Mouse (Mus musculus) midbrain, embryonic 11.5 days (tissue): ENCODE measurements around the gene Cfap54. TPM values are rescaled to one million over a fixed set of nuclear protein-coding genes. Genes with fewer than 3 reads are reported as not detected.

Experiments used
- ATAC-seq: fragments of 200-750 bp; cut with Nextera tagmentation; 2 replicates; pipeline ENCODE4 v1.8.0; 2017; ENCODE audit warnings: moderate TSS enrichment, moderate library complexity; ENCODE audit not compliant: low FRiP score
- DNase-seq: peaks from one replicate; pipeline ENCODE4 v3.0.0; 2015; ENCODE audit warnings: low spot score; ENCODE audit errors: missing footprints
- H3K27ac ChIP-seq: fragments of 300-500 bp; sonication (generic); 2 replicates; pipeline ENCODE4 v1.5.1; 2014; ENCODE audit warnings: low read depth, low read length
- H3K27me3 ChIP-seq: fragments of 300-500 bp; sonication (generic); 2 replicates; pipeline ENCODE4 v1.6.1; 2014; ENCODE audit warnings: mild to moderate bottlenecking, low read length, moderate library complexity, mixed read lengths; ENCODE audit not compliant: control insufficient read depth, insufficient read depth
- H3K36me3 ChIP-seq: fragments of 300-500 bp; sonication (generic); 2 replicates; pipeline ENCODE4 v1.6.1; 2014; ENCODE audit warnings: mild to moderate bottlenecking, low read length, moderate library complexity, mixed read lengths; ENCODE audit not compliant: control insufficient read depth, insufficient read depth
- H3K4me1 ChIP-seq: fragments of 300-500 bp; sonication (generic); 2 replicates; pipeline ENCODE4 v1.6.1; 2014; ENCODE audit warnings: low read length; ENCODE audit not compliant: control insufficient read depth, insufficient read depth
- H3K4me2 ChIP-seq: fragments of 300-500 bp; sonication (generic); 2 replicates; pipeline ENCODE4 v1.6.1; 2014; ENCODE audit warnings: mild to moderate bottlenecking, moderate library complexity
- H3K4me3 ChIP-seq: fragments of 300-500 bp; sonication (generic); 2 replicates; pipeline ENCODE4 v1.5.1; 2014; ENCODE audit warnings: low read depth, low read length
- H3K9ac ChIP-seq: fragments of 300-500 bp; sonication (generic); 2 replicates; pipeline ENCODE4 v1.6.1; 2014; ENCODE audit warnings: low read length
- H3K9me3 ChIP-seq: fragments of 300-500 bp; sonication (generic); 2 replicates; pipeline ENCODE4 v1.6.1; 2016; ENCODE audit warnings: low read length; ENCODE audit not compliant: control insufficient read depth
- WGBS: fragments of 180-500 bp; shearing (Covaris S2); extraction: QIAGEN DNeasy Blood & Tissue Kit; methylation state at CpG from one replicate; pipeline ENCODE4 v1.1.7; 2014; 5-methylcytosine and 5-hydroxymethylcytosine counted together
- polyA plus RNA-seq: library from polyadenylated mRNA; unstranded; fragments of >200 nt; fragmentation: Nextera tagmentation; extraction: Ambion mirVana; gene quantifications from 2 replicates; pipeline ENCODE4 v1.2.1, GENCODE M21; 2014

Cfap54 gene
- polyA plus RNA-seq, 1 experiment from 2014 or later, result 0.89 TPM

- H3K9ac ChIP-seq, result no peak overlapping the region
- DNase-seq, result no peak
- H3K36me3 ChIP-seq, result no peaks in the 10 kb centered on the region
- 65% methylated on average over 2 of the region's 2 CpGs for WGBS
- no peaks in the 10 kb centered on the region for H3K4me1 ChIP-seq
- no peak for ATAC-seq
- no peaks in the 10 kb centered on the region for H3K27me3 ChIP-seq
- no peak overlapping the region for H3K4me3 ChIP-seq
- no peak overlapping the region for H3K4me2 ChIP-seq
- H3K27ac ChIP-seq, result no peak overlapping the region
- no peaks in the 10 kb centered on the region for H3K9me3 ChIP-seq
These were observed 8.6 kb downstream of the Cfap54 start for GRCm38 (mm10) chr10:93072769-93073168.

GRCm38 (mm10) chr10:93071753-93072152 lies 9.7 kb downstream of the Cfap54 start:
- Histone ChIP-seq H3K9me3 (no peaks in the 10 kb centered on the region), H3K27me3 (no peaks in the 10 kb centered on the region), H3K36me3 (no peaks in the 10 kb centered on the region), H3K4me3 (no peak overlapping the region), H3K4me2 (no peak overlapping the region), H3K4me1 (no peaks in the 10 kb centered on the region), H3K27ac (no peak overlapping the region), H3K9ac (no peak overlapping the region)
- DNase-seq, result no peak
- ATAC-seq, result no peak
- 82% methylated on average over 3 of the region's 3 CpGs for WGBS

DNA sequence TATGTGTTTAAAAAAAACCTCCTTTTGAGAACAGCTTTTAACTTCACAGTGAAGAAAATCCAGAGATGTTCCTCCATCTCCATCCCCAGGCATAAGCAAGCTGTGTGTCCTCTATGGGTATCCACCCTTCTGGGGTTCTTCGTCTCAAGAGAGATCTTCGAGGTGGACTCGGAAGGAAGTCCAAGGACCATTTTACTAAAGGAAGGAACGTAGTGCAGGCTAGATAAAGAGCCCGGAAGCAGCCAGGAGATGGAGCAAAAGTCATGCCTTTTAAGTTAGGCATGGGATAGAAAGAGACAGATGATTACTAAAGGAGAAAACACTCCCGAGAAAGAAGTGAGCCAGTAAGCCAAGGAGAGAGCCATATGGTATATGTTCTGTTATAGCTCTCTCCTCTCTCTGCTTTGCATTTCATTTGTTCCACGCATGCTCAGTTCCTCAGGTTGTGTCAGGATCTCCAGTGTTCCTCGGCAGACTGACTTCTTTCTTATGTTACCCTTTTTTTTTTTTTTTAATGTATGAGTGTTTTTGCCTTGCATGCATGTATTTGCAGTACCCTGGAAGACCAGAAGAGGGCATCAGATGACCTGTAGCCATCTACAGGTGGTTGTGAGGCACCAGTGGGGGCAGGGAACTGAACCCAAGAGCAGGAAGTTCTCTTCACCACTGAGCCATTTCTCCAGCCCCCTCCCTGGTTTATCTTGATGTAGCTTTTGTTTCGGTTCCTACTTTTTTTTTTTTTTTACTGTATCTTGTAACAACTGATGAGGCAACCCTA lies 11.1 kb downstream of the Cfap54 start:
- 76% methylated on average over 9 of the region's 9 CpGs for WGBS
- no peaks in the 10 kb centered on the region for H3K27me3 ChIP-seq
- ATAC-seq (no peak), DNase-seq (no peak)
- no peak overlapping the region for H3K9ac ChIP-seq
- no peak overlapping the region for H3K27ac ChIP-seq
- H3K9me3 ChIP-seq, result no peaks in the 10 kb centered on the region
- no peak overlapping the region for H3K4me3 ChIP-seq
- H3K4me2 ChIP-seq, result no peak overlapping the region
- H3K4me1 ChIP-seq, result no peaks in the 10 kb centered on the region
- no peaks in the 10 kb centered on the region for H3K36me3 ChIP-seq

GRCm38 (mm10) chr10:93069721-93070120 lies 11.7 kb downstream of the Cfap54 start:
- no peak for ATAC-seq
- no peak overlapping the region for H3K9ac ChIP-seq
- no peak for DNase-seq
- no peaks in the 10 kb centered on the region for H3K27me3 ChIP-seq
- WGBS, result 88% methylated on average over 6 of the region's 6 CpGs
- H3K27ac ChIP-seq, result no peak overlapping the region
- H3K36me3 ChIP-seq, result no peaks in the 10 kb centered on the region
- no peaks in the 10 kb centered on the region for H3K4me1 ChIP-seq
- H3K9me3 ChIP-seq, result no peaks in the 10 kb centered on the region
- no peak overlapping the region for H3K4me2 ChIP-seq
- H3K4me3 ChIP-seq, result no peak overlapping the region

GRCm38 (mm10) chr10:93069041-93069679 lies 12.3 kb downstream of the Cfap54 start:
- H3K4me3 ChIP-seq, result no peak overlapping the region
- no peaks in the 10 kb centered on the region for H3K36me3 ChIP-seq
- H3K27ac ChIP-seq, result no peak overlapping the region
- ATAC-seq (no peak), DNase-seq (no peak)
- H3K4me2 ChIP-seq, result no peak overlapping the region
- no peaks in the 10 kb centered on the region for H3K4me1 ChIP-seq
- no peak overlapping the region for H3K9ac ChIP-seq
- WGBS, result 86% methylated on average over 6 of the region's 6 CpGs
- no peaks in the 10 kb centered on the region for H3K27me3 ChIP-seq
- no peaks in the 10 kb centered on the region for H3K9me3 ChIP-seq

- Histone ChIP-seq H3K9ac (no peak overlapping the region), H3K27ac (no peak overlapping the region), H3K9me3 (no peaks in the 10 kb centered on the region), H3K4me3 (no peak overlapping the region), H3K36me3 (no peaks in the 10 kb centered on the region), H3K4me2 (no peak overlapping the region), H3K4me1 (no peaks in the 10 kb centered on the region), H3K27me3 (no peaks in the 10 kb centered on the region)
- ATAC-seq, result no peak
- WGBS, result 85% methylated on average over 10 of the region's 10 CpGs
- DNase-seq, result no peak
These were observed 16.4 kb downstream of the Cfap54 start for GRCm38 (mm10) chr10:93064973-93065372.

GRCm38 (mm10) chr10:93063576-93063975 lies 17.8 kb downstream of the Cfap54 start:
- no peaks in the 10 kb centered on the region for H3K4me1 ChIP-seq
- H3K4me3 ChIP-seq, result no peak overlapping the region
- no peak overlapping the region for H3K9ac ChIP-seq
- no peaks in the 10 kb centered on the region for H3K36me3 ChIP-seq
- no peaks in the 10 kb centered on the region for H3K27me3 ChIP-seq
- H3K9me3 ChIP-seq, result no peaks in the 10 kb centered on the region
- no peak overlapping the region for H3K27ac ChIP-seq
- 85% methylated on average over 3 of the region's 3 CpGs for WGBS
- no peak for DNase-seq
- no peak overlapping the region for H3K4me2 ChIP-seq
- no peak for ATAC-seq

- H3K27ac ChIP-seq, result no peak overlapping the region
These were observed 19.0 kb downstream of the Cfap54 start for GRCm38 (mm10) chr10:93062395-93062794.

GRCm38 (mm10) chr10:93053867-93054266 lies 27.6 kb downstream of the Cfap54 start:
- no peaks in the 10 kb centered on the region for H3K36me3 ChIP-seq
- H3K27me3 ChIP-seq, result no peaks in the 10 kb centered on the region
- H3K4me2 ChIP-seq, result no peak overlapping the region
- H3K9ac ChIP-seq, result no peak overlapping the region
- DNase-seq (no peak), ATAC-seq (no peak)
- H3K27ac ChIP-seq, result no peak overlapping the region
- WGBS, result 86% methylated on average over 6 of the region's 6 CpGs
- no peaks in the 10 kb centered on the region for H3K9me3 ChIP-seq
- H3K4me3 ChIP-seq, result no peak overlapping the region
- H3K4me1 ChIP-seq, result no peaks in the 10 kb centered on the region

More at GRCm38 (mm10) chr10:93062395-93062794, 19.0 kb downstream of the Cfap54 start:
- Histone ChIP-seq H3K4me1 (no peaks in the 10 kb centered on the region), H3K9me3 (no peaks in the 10 kb centered on the region), H3K4me2 (no peak overlapping the region), H3K36me3 (no peaks in the 10 kb centered on the region), H3K4me3 (no peak overlapping the region), H3K27me3 (no peaks in the 10 kb centered on the region), H3K9ac (no peak overlapping the region)
- ATAC-seq (no peak), DNase-seq (no peak)
- 85% methylated on average over 4 of the region's 4 CpGs for WGBS
